Mouse (Mus musculus) lung, adult 2 months (tissue): ENCODE measurements at regions not wholly inside any gene's neighbourhood (a gene's known extent, or its start where the extent isn't known, plus 50 kb on each side); places are given as distances from the start of the nearest gene placed in this dataset.

Experiments used
- DNase-seq: peaks from one replicate; pipeline ENCODE4 v3.0.0; 2022
- H3K4me1 ChIP-seq: fragments of 200-500 bp; 2 replicates; pipeline ENCODE4 v1.6.1; 2011; ENCODE audit warnings: low read length; ENCODE audit not compliant: control insufficient read depth, insufficient read depth
- H3K4me3 ChIP-seq: fragments of 200-500 bp; replicated peaks from 2 replicates; pipeline ENCODE3; 2011; ENCODE audit warnings: low read depth, mild to moderate bottlenecking, control low read depth, low read length; ENCODE audit errors: extremely low read depth
- CTCF ChIP-seq: fragments of 200-500 bp; IDR thresholded peaks from 2 replicates; pipeline ENCODE4 v1.5.1; 2011; ENCODE audit warnings: mild to moderate bottlenecking, low read length, control low read depth; ENCODE audit not compliant: insufficient read depth
- POLR2A ChIP-seq: fragments of 200-500 bp; IDR thresholded peaks from 2 replicates; pipeline ENCODE4 v1.6.1; 2011; ENCODE audit warnings: low read depth, mild to moderate bottlenecking, control low read depth, low read length, borderline replicate concordance; ENCODE audit errors: extremely low read depth
- WGBS: fragments of 180-500 bp; shearing (Covaris S2); methylation state at CpG from one replicate; pipeline ENCODE4 v1.1.7; 2018; 5-methylcytosine and 5-hydroxymethylcytosine counted together

- Histone ChIP-seq H3K4me1 (peaks cover 2% of the 10 kb centered on the region; the same call in 1 of the 2 replicates), H3K4me3 (no peak overlapping the region)
- DNase-seq: no peak
- 79% methylated on average over 8 of the region's 8 CpGs for WGBS
- TF ChIP-seq POLR2A: no peak
- TF ChIP-seq CTCF: no peak
These were observed 54.8 kb downstream of the Foxb1 start for GRCm38 (mm10) chr9:69705942-69706341.

DNA sequence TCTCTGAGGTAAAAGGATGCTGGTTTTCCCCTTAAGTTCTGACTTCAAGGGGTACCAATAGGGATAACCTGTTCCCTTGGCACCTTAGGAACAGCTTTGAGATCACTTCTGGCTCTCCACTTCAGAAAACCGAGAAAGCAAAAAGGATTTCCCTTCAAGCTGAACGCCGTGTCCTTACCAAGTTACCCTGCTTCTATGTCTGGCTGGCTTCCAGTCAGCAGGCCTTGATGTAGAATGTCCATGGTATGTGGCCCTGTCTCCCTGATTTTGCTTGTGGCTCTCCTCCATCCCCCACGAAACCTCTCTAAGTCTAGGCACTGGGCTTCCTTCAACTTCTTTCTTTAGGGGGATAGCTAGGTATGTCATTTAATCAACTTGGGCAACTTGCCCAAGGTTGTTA, 55.7 kb downstream of the Foxb1 start:
- TF ChIP-seq CTCF (no peak), POLR2A (no peak)
- no peak for DNase-seq
- WGBS: 54% methylated on average over 4 of the region's 4 CpGs
- H3K4me1 ChIP-seq: peaks cover 2% of the 10 kb centered on the region; the same call in 1 of the 2 replicates
- no peak overlapping the region for H3K4me3 ChIP-seq

- Histone ChIP-seq H3K4me1 (peaks cover 2% of the 10 kb centered on the region; the same call in 1 of the 2 replicates), H3K4me3 (no peak overlapping the region)
- DNase-seq: no peak
- WGBS: 61% methylated on average over 7 of the region's 7 CpGs
- TF ChIP-seq CTCF: no peak
- no peak for TF ChIP-seq POLR2A
These were observed 57.0 kb downstream of the Foxb1 start for GRCm38 (mm10) chr9:69703731-69704130.

DNA sequence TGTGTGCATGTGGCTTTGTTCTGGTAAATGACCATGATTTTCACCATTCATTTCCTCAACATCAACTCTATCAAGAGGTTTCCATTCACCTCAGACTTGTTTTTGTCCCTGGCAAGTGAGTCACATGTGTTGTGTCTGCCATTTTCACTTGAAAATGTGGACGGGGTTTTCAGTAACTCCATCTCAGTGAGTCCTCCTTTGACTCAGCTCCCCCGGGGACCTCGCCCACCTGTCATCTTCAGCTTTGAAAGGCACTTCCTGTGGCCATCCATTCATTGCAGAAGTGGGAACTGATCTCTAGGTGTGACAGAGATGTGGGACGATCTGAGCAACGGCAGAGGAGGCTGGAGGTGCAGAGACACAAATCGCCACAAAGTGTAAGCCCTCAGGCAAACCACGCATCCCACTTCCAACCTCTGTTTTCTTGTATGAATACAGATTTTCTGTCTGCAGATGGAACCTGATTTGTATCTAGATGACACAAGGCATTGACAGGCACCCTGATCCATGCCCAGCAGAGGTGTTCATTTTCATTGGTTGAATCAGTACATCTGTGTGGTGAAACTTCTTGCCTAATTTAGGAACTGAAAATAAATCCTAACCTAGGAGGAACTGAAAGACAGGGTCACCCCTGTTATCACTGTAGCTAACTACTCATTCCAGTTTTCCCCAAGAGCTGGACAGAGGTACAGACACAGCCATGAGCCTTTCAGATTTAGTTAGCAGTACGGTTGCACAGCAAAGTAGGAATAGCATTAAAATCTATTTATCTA, 58.4 kb downstream of the Foxb1 start:
- no peak for TF ChIP-seq CTCF
- no peak for TF ChIP-seq POLR2A
- DNase-seq: no peak
- H3K4me1 ChIP-seq: peaks cover 2% of the 10 kb centered on the region; the same call in 1 of the 2 replicates
- H3K4me3 ChIP-seq: no peak overlapping the region
- 70% methylated on average over 8 of the region's 8 CpGs for WGBS

- DNase-seq: no peak
- TF ChIP-seq CTCF: no peak
- TF ChIP-seq POLR2A: no peak
- WGBS: 75% methylated on average over 9 of the region's 9 CpGs
- H3K4me3 ChIP-seq: no peak overlapping the region
- peaks cover 2% of the 10 kb centered on the region; the same call in 1 of the 2 replicates for H3K4me1 ChIP-seq
These were observed 60.0 kb downstream of the Foxb1 start for GRCm38 (mm10) chr9:69700696-69701095.

GRCm38 (mm10) chr9:69691756-69692155, 69.0 kb downstream of the Foxb1 start:
- TF ChIP-seq POLR2A: no peak
- no peak for TF ChIP-seq CTCF
- DNase-seq: no peak
- Histone ChIP-seq H3K4me1 (no peaks in the 10 kb centered on the region), H3K4me3 (no peak overlapping the region)
- WGBS: 69% methylated on average over 3 of the region's 3 CpGs

DNA sequence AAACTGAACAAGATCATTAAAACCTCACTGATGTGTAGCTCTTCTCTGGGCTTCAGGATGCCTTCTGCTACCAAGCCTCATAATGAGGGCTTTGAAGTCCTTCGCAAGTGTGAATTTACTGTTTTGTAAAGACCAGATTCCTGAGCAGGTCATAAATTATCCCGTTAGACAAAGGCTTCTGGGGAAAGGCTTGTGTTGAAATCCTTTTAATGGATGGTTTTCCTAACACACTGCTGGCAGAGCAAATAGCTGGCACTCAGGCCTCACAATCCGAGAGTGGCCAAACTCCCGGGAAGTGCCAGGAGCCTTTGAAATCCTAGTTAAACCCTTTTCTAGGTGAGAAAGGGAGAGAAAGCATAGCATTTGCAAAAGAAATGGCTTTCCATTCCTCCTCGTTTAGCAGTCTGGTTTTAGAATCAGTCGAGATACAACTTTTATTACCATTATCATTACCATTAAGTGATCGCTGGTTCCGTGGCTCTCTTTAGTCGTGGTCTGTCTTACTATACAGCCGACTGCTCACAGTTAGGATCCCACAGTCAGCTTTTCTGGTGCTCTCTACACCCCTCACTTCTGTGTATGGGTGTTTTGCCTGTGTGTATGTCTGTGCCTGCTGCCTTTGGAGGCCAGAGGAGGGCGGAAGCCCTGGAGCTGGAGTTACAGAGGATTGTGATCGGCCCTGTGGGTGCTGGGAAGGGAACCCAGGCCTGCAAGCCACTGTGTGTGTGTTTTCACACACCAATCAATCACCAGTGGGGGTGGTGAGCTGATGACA, 73.2 kb downstream of the Foxb1 start:
- TF ChIP-seq CTCF (no peak), POLR2A (no peak)
- no peak for DNase-seq
- H3K4me3 ChIP-seq: no peak overlapping the region
- 44% methylated on average over 12 of the region's 12 CpGs for WGBS
- no peaks in the 10 kb centered on the region for H3K4me1 ChIP-seq

DNA sequence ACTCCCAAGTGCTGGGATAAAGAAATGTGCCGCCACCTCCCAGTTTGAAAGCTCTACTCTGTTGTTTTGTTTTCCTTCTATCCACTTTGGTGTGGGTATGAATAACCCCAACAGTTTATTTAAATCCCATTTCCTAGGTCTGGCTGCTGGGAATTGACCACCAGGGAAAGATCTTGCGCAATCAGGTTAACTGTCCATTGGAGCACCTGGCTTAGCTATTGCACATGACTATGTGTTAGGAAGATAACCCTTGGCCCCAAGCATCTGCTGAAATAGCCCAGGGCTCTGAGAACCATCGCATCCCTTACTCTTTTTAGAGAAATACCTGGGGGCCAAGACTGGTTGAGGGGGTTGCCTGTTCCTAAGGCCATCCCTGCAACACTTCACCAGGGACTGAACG, 74.0 kb downstream of the Foxb1 start:
- H3K4me3 ChIP-seq: no peak overlapping the region
- no peak for DNase-seq
- 81% methylated on average over 4 of the region's 4 CpGs for WGBS
- no peaks in the 10 kb centered on the region for H3K4me1 ChIP-seq
- TF ChIP-seq CTCF (no peak), POLR2A (no peak)

- 56% methylated on average over 4 of the region's 4 CpGs for WGBS
- H3K4me1 ChIP-seq: no peaks in the 10 kb centered on the region
- TF ChIP-seq POLR2A (no peak), CTCF (no peak)
- no peak overlapping the region for H3K4me3 ChIP-seq
- DNase-seq: no peak
These were observed 75.1 kb downstream of the Foxb1 start for GRCm38 (mm10) chr9:69685630-69686029.

DNA sequence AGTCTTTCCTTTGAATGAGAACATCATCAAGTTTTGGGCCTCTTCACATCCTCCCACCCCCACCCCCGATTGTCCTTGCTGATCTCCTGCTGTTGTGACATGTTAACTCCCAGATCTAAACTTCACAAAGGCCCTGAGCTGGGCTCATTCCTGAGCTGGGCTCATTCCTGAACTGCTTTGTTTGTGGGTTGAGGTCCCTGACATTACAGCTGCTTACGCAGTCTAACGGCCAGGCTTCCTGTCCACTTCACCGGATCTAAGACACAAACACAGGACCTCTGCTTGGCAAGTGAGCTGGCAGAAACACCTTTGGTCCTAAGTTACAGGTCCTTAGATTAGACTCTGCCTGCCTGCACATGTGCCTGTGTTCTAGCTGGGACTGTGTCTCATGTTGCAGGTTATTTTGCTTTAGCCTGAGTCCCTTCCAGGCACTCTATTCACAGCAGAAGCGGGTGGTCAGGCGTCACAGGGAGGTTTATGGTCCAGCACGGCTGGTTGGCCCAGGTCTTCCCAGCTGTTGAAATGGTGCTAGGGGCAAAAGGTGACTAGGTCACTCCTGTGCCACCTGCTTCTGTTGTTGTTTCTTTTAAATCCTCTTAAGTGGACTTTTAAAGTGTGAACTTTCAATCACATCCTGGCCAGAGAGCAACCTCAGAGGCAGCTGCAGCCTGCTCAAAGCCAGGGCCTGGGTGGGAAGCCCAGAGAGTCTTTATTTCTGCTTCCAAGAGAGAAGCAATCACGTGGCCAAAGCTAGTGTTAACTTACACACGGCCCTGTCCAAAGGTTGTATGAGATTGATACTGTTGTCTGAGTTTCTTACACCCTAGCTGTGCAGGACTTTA, 79.1 kb downstream of the Foxb1 start:
- no peak overlapping the region for H3K4me3 ChIP-seq
- TF ChIP-seq CTCF (no peak), POLR2A (no peak)
- H3K4me1 ChIP-seq: no peaks in the 10 kb centered on the region
- WGBS: 35% methylated on average over 9 of the region's 9 CpGs
- no peak for DNase-seq
